Mouse (Mus musculus): ENCODE results near the gene Map3k5. TPM values are rescaled to one million over a fixed set of nuclear protein-coding genes. Genes with fewer than 3 reads are reported as not detected.
"Not testable (repeated sequence)": the region's sequence is repeated elsewhere in the genome, so short reads cannot be mapped to it uniquely, and the experiment has no call there.

The Map3k5 gene
- polyA plus RNA-seq, 1 experiment, result 12.1 TPM

- Histone ChIP-seq H3K27me3 (ENCODE audit: control insufficient read depth, insufficient read depth, low read length) (no peaks in the 10 kb centered on the region), H3K4me1 (ENCODE audit: control insufficient read depth, insufficient read depth, low read length) (peaks cover 3% of the 10 kb centered on the region; the same call in 1 of the 2 replicates), H3K4me3 (replicated peaks; ENCODE audit: insufficient read depth, low read depth, low read length) (no peak overlapping the region), H3K27ac (ENCODE audit: insufficient read depth, low read length) (no peak overlapping the region)
- TF ChIP-seq POLR2A (IDR thresholded peaks at IDR 0.05; ENCODE audit: borderline replicate concordance, insufficient read depth, low read length), result no peak
- TF ChIP-seq CTCF (IDR thresholded peaks at IDR 0.05; ENCODE audit: borderline replicate concordance, insufficient read depth, low read depth, low read length), result no peak
- WGBS, result 87% methylated on average over 2 of the region's 2 CpGs
- no peak for DNase-seq
Observed at GRCm38 (mm10) chr10:19924256-19924655, 10.0 kb upstream of the Map3k5 start.

GRCm38 (mm10) chr10:19926391-19926897 lies 7.8 kb upstream of the Map3k5 start:
- WGBS, result 94% methylated on average over 4 of the region's 4 CpGs

GRCm38 (mm10) chr10:19928205-19928604 lies 6.1 kb upstream of the Map3k5 start:
- Histone ChIP-seq H3K4me3 (replicated peaks; ENCODE audit: insufficient read depth, low read depth, low read length) (no peak overlapping the region), H3K27me3 (ENCODE audit: control insufficient read depth, insufficient read depth, low read length) (no peaks in the 10 kb centered on the region), H3K4me1 (ENCODE audit: control insufficient read depth, insufficient read depth, low read length) (no peaks in the 10 kb centered on the region), H3K27ac (ENCODE audit: insufficient read depth, low read length) (no peak overlapping the region)
- 84% methylated on average over 1 of the region's 1 CpGs for WGBS
- no peak for DNase-seq
- no peak for TF ChIP-seq CTCF (IDR thresholded peaks at IDR 0.05; ENCODE audit: borderline replicate concordance, insufficient read depth, low read depth, low read length)
- no peak for TF ChIP-seq POLR2A (IDR thresholded peaks at IDR 0.05; ENCODE audit: borderline replicate concordance, insufficient read depth, low read length)

More at GRCm38 (mm10) chr10:19926391-19926897, 7.8 kb upstream of the Map3k5 start:
- not testable (repeated sequence) for H3K4me1 ChIP-seq (ENCODE audit: control insufficient read depth, insufficient read depth, low read length); H3K27ac ChIP-seq (ENCODE audit: insufficient read depth, low read length); DNase-seq; H3K4me3 ChIP-seq (replicated peaks; ENCODE audit: insufficient read depth, low read depth, low read length); H3K27me3 ChIP-seq (ENCODE audit: control insufficient read depth, insufficient read depth, low read length)

- TF ChIP-seq POLR2A (IDR thresholded peaks at IDR 0.05; ENCODE audit: borderline replicate concordance, insufficient read depth, low read length), result no peak
- no peak for TF ChIP-seq CTCF (IDR thresholded peaks at IDR 0.05; ENCODE audit: borderline replicate concordance, insufficient read depth, low read depth, low read length)
- no peak overlapping the region for H3K27ac ChIP-seq (ENCODE audit: insufficient read depth, low read length)
- WGBS, result 62% methylated on average over 3 of the region's 3 CpGs
- DNase-seq, result no peak
- H3K27me3 ChIP-seq (ENCODE audit: control insufficient read depth, insufficient read depth, low read length), result no peaks in the 10 kb centered on the region
- peak overlapping the region; percentile 88 for H3K4me3 ChIP-seq (replicated peaks; ENCODE audit: insufficient read depth, low read depth, low read length)
- peaks cover 2% of the 10 kb centered on the region for H3K4me1 ChIP-seq (ENCODE audit: control insufficient read depth, insufficient read depth, low read length)
Observed at GRCm38 (mm10) chr10:19932986-19933385, 1.3 kb upstream of the Map3k5 start.

- peak overlapping the region; percentile 80 for H3K27ac ChIP-seq (ENCODE audit: insufficient read depth, low read length)
- H3K4me1 ChIP-seq (ENCODE audit: control insufficient read depth, insufficient read depth, low read length), result peaks cover 2% of the 10 kb centered on the region
- peak overlapping the region; percentile 88 for H3K4me3 ChIP-seq (replicated peaks; ENCODE audit: insufficient read depth, low read depth, low read length)
- TF ChIP-seq CTCF (IDR thresholded peaks at IDR 0.05; ENCODE audit: borderline replicate concordance, insufficient read depth, low read depth, low read length), result 0 out of 2 replicates have a peak, but pooled peaks have one; percentile 28
- peak; percentile 33; the same call in 1 of the 2 replicates for TF ChIP-seq POLR2A (IDR thresholded peaks at IDR 0.05; ENCODE audit: borderline replicate concordance, insufficient read depth, low read length)
- DNase-seq, result peak; percentile 90 to 92
- under 1% methylated on average over 94 of the region's 97 CpGs for WGBS
- no peaks in the 10 kb centered on the region for H3K27me3 ChIP-seq (ENCODE audit: control insufficient read depth, insufficient read depth, low read length)
Observed at GRCm38 (mm10) chr10:19933511-19934383, 525 bp upstream of the Map3k5 start.

GRCm38 (mm10) chr10:19935295-19935623 lies 987 bp downstream of the Map3k5 start:
- H3K27ac ChIP-seq (ENCODE audit: insufficient read depth, low read length), result no peak overlapping the region
- WGBS, result 14% methylated on average over 10 of the region's 10 CpGs
- peak in 1 of 2 experiments; percentile 42 for DNase-seq

GRCm38 (mm10) chr10:19935821-19936367 lies 1.6 kb downstream of the Map3k5 start:
- peaks cover 8% of the 10 kb centered on the region for H3K4me1 ChIP-seq (ENCODE audit: control insufficient read depth, insufficient read depth, low read length)
- no peak for DNase-seq
- H3K27ac ChIP-seq (ENCODE audit: insufficient read depth, low read length), result no peak overlapping the region
- TF ChIP-seq POLR2A (IDR thresholded peaks at IDR 0.05; ENCODE audit: borderline replicate concordance, insufficient read depth, low read length) (no peak), CTCF (IDR thresholded peaks at IDR 0.05; ENCODE audit: borderline replicate concordance, insufficient read depth, low read depth, low read length) (no peak)
- H3K4me3 ChIP-seq (replicated peaks; ENCODE audit: insufficient read depth, low read depth, low read length), result no peak overlapping the region
- no peaks in the 10 kb centered on the region for H3K27me3 ChIP-seq (ENCODE audit: control insufficient read depth, insufficient read depth, low read length)
- WGBS, result 40% methylated on average over 4 of the region's 4 CpGs

More at GRCm38 (mm10) chr10:19935295-19935623, 987 bp downstream of the Map3k5 start:
- TF ChIP-seq POLR2A (IDR thresholded peaks at IDR 0.05; ENCODE audit: borderline replicate concordance, insufficient read depth, low read length) (no peak), CTCF (IDR thresholded peaks at IDR 0.05; ENCODE audit: borderline replicate concordance, insufficient read depth, low read depth, low read length) (no peak)
- H3K27me3 ChIP-seq (ENCODE audit: control insufficient read depth, insufficient read depth, low read length), result no peaks in the 10 kb centered on the region
- peaks cover 8% of the 10 kb centered on the region for H3K4me1 ChIP-seq (ENCODE audit: control insufficient read depth, insufficient read depth, low read length)
- H3K4me3 ChIP-seq (replicated peaks; ENCODE audit: insufficient read depth, low read depth, low read length), result peak overlapping the region; percentile 88

Data from cerebellum, adult 2 months (tissue).